Mouse (Mus musculus): ENCODE measurements around the gene Tagln2. TPM values are rescaled to one million over a fixed set of nuclear protein-coding genes. Genes with fewer than 3 reads are reported as not detected.

Gene Tagln2
- polyA plus RNA-seq (2012; rRNA removed): 585 and 594 TPM in 2 replicates

GRCm38 (mm10) chr1:172499765-172500441 is at the start of gene Tagln2:
Gene Tagln2 (plus strand): TSS chr1:172500047.
- Histone ChIP-seq H3K4me1 (ENCODE audit: control insufficient read depth, insufficient read depth, low read length) (peaks cover 18% of the 10 kb centered on the region), H3K4me3 (replicated peaks; ENCODE audit: extremely low read depth, low read depth, low read length) (peak within 1 kb of the TSS; percentile 90)
- peak; percentile 99 for TF ChIP-seq POLR2A (IDR thresholded peaks at IDR 0.05; ENCODE audit: borderline replicate concordance, extremely low read depth, low read depth, low read length)
- no peak for TF ChIP-seq CTCF (IDR thresholded peaks at IDR 0.05; ENCODE audit: insufficient read depth, low read length)
- DNase-seq: peak; percentile 96
- WGBS: 2% methylated on average over 30 of the region's 30 CpGs

GRCm38 (mm10) chr1:172450226-172450625 is 49.6 kb upstream of the Tagln2 start:
- TF ChIP-seq CTCF (IDR thresholded peaks at IDR 0.05; ENCODE audit: insufficient read depth, low read length) (0 out of 2 replicates have a peak, but pooled peaks have one; percentile 7), POLR2A (IDR thresholded peaks at IDR 0.05; ENCODE audit: borderline replicate concordance, extremely low read depth, low read depth, low read length) (no peak)
- Histone ChIP-seq H3K4me1 (ENCODE audit: control insufficient read depth, insufficient read depth, low read length) (no peaks in the 10 kb centered on the region), H3K4me3 (replicated peaks; ENCODE audit: extremely low read depth, low read depth, low read length) (no peak overlapping the region)
- 46% methylated on average over 2 of the region's 2 CpGs for WGBS
- DNase-seq: no peak

DNA sequence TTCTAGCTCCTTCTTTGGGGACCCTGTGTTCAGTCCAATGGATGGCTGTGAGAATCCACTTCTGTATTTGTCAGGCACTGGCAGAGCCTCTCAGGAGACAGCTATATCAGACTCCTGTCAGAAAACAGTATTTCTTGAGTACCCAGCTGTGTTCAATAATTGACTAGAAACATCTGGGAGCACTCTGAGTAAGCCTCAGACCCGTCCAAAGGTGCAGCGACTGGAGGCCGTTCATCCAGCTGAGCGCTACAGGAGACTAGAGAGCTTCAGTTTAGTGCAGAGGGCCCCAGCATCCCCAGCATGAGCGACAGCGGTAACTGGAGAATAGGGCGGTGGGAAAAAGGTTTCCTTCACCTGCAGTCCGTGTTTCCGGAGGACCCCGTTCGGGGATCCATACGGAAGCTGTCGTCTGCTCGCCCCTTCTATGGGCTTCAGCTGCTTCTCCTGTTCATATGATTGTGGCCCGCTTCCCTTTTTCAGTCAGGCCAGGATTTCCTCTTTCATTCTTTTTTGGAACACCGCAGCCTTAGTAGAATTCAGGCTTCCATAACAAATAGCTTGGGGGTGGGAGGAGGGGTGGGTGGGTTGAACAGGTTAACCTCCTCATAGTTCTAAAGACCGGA is 48.9 kb upstream of the Tagln2 start:
- WGBS: 34% methylated on average over 17 of the region's 17 CpGs
- TF ChIP-seq CTCF (IDR thresholded peaks at IDR 0.05; ENCODE audit: insufficient read depth, low read length) (no peak), POLR2A (IDR thresholded peaks at IDR 0.05; ENCODE audit: borderline replicate concordance, extremely low read depth, low read depth, low read length) (no peak)
- H3K4me1 ChIP-seq (ENCODE audit: control insufficient read depth, insufficient read depth, low read length): no peaks in the 10 kb centered on the region
- no peak for DNase-seq
- H3K4me3 ChIP-seq (replicated peaks; ENCODE audit: extremely low read depth, low read depth, low read length): no peak overlapping the region

DNA sequence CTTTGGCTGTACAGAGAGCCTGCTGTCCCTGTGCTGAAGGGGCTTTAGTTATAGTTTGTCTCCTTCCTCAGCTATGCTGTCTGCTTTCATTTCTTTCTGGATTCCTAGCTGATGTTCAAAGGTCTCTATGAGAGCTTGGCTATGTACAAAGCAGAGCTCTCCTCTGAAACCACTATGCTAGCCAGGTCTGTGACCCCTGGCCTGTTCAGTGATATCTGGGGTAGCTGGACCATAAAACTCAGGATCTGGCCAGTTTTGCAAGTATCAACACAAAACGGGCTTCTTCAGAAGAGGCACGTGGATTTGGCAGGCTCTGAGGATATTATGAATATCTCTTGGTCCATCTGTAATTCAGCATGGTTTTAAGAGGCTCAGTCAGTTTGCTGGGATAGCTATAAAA is 46.9 kb upstream of the Tagln2 start:
- Histone ChIP-seq H3K4me1 (ENCODE audit: control insufficient read depth, insufficient read depth, low read length) (no peaks in the 10 kb centered on the region), H3K4me3 (replicated peaks; ENCODE audit: extremely low read depth, low read depth, low read length) (no peak overlapping the region)
- TF ChIP-seq POLR2A (IDR thresholded peaks at IDR 0.05; ENCODE audit: borderline replicate concordance, extremely low read depth, low read depth, low read length): no peak
- no peak for TF ChIP-seq CTCF (IDR thresholded peaks at IDR 0.05; ENCODE audit: insufficient read depth, low read length)
- 59% methylated on average over 2 of the region's 2 CpGs for WGBS
- DNase-seq: no peak

DNA sequence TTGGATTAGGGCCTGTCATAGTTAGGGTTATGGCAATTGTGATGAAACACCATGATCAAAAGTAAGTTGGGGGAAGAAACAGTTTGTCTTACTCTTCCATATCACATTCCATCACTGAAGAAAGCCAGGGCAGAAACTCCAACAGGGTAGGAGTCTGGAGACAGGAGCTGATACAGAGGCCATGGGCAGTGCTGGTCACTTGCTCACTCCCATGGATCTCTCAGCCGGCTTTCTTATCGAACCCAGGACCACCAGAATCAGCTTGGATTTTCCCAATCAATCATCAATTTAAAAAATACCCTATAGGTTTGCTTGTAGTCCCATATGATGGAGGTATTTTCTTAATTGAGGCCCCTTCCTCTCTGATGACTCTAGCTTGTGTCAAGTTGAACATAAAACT is 46.0 kb upstream of the Tagln2 start:
- Histone ChIP-seq H3K4me3 (replicated peaks; ENCODE audit: extremely low read depth, low read depth, low read length) (no peak overlapping the region), H3K4me1 (ENCODE audit: control insufficient read depth, insufficient read depth, low read length) (no peaks in the 10 kb centered on the region)
- 86% methylated on average over 2 of the region's 2 CpGs for WGBS
- no peak for TF ChIP-seq POLR2A (IDR thresholded peaks at IDR 0.05; ENCODE audit: borderline replicate concordance, extremely low read depth, low read depth, low read length)
- TF ChIP-seq CTCF (IDR thresholded peaks at IDR 0.05; ENCODE audit: insufficient read depth, low read length): no peak
- DNase-seq: no peak

- 17% methylated on average over 4 of the region's 4 CpGs for WGBS
Measured at GRCm38 (mm10) chr1:172455416-172455815, 44.4 kb upstream of the Tagln2 start.

GRCm38 (mm10) chr1:172456001-172456677 is 43.7 kb upstream of the Tagln2 start:
- Histone ChIP-seq H3K4me1 (ENCODE audit: control insufficient read depth, insufficient read depth, low read length) (no peaks in the 10 kb centered on the region), H3K4me3 (replicated peaks; ENCODE audit: extremely low read depth, low read depth, low read length) (no peak overlapping the region)
- TF ChIP-seq POLR2A (IDR thresholded peaks at IDR 0.05; ENCODE audit: borderline replicate concordance, extremely low read depth, low read depth, low read length) (no peak), CTCF (IDR thresholded peaks at IDR 0.05; ENCODE audit: insufficient read depth, low read length) (no peak)
- 53% methylated on average over 7 of the region's 7 CpGs for WGBS
- no peak for DNase-seq

More at GRCm38 (mm10) chr1:172455416-172455815, 44.4 kb upstream of the Tagln2 start:
- DNase-seq: no peak
- Histone ChIP-seq H3K4me1 (ENCODE audit: control insufficient read depth, insufficient read depth, low read length) (no peaks in the 10 kb centered on the region), H3K4me3 (replicated peaks; ENCODE audit: extremely low read depth, low read depth, low read length) (no peak overlapping the region)
- TF ChIP-seq CTCF (IDR thresholded peaks at IDR 0.05; ENCODE audit: insufficient read depth, low read length) (no peak), POLR2A (IDR thresholded peaks at IDR 0.05; ENCODE audit: borderline replicate concordance, extremely low read depth, low read depth, low read length) (no peak)

DNA sequence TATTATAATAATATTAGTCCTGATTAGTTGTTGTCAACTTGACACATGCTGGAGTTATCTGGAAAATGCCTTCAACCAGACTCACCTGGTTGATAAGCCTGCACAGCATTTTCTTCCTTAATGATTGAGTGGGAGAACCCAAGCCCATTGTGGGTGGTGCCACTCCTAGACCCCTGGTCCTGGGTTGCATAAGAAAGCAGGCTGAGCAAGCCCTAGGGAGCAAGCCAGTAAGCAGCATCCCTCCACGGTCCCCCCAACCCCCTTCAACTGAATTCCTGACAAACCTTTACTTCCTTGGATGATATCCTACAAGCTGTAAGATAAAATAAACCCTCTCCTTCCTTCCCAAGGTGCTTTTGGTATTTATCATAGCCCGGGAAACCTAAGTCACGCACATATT is 42.7 kb upstream of the Tagln2 start:
- TF ChIP-seq CTCF (IDR thresholded peaks at IDR 0.05; ENCODE audit: insufficient read depth, low read length): no peak
- no peak for TF ChIP-seq POLR2A (IDR thresholded peaks at IDR 0.05; ENCODE audit: borderline replicate concordance, extremely low read depth, low read depth, low read length)
- H3K4me1 ChIP-seq (ENCODE audit: control insufficient read depth, insufficient read depth, low read length): no peaks in the 10 kb centered on the region
- no peak overlapping the region for H3K4me3 ChIP-seq (replicated peaks; ENCODE audit: extremely low read depth, low read depth, low read length)
- DNase-seq: no peak
- 64% methylated on average over 3 of the region's 3 CpGs for WGBS

DNA sequence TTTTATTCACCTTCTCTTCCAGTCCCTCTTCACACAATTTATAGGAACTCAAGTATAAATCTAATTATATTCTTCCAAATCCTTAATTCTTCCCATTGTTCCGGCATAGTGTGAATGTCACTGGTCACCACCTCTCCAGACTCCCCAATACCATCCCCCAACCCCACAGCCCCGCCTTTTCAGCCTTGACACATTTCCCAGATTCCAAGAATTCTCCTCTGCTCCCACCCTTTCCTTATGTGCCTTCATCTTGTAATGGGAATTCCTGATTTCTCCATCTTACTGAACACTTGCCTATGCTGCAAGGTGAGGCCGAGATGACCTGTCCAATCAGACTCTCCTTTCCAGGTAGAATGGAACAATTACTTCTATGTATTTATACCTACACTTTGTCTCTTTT is 41.8 kb upstream of the Tagln2 start:
- TF ChIP-seq CTCF (IDR thresholded peaks at IDR 0.05; ENCODE audit: insufficient read depth, low read length) (no peak), POLR2A (IDR thresholded peaks at IDR 0.05; ENCODE audit: borderline replicate concordance, extremely low read depth, low read depth, low read length) (no peak)
- 77% methylated on average over 3 of the region's 3 CpGs for WGBS
- DNase-seq: no peak
- H3K4me3 ChIP-seq (replicated peaks; ENCODE audit: extremely low read depth, low read depth, low read length): no peak overlapping the region
- H3K4me1 ChIP-seq (ENCODE audit: control insufficient read depth, insufficient read depth, low read length): no peaks in the 10 kb centered on the region
